Mouse (Mus musculus) gastrocnemius, adult 2 months (tissue): ENCODE results near the gene Btbd9. TPM values are rescaled to one million over a fixed set of nuclear protein-coding genes. Genes with fewer than 3 reads are reported as not detected.

Source experiments
- DNase-seq: peaks from one replicate; pipeline ENCODE4 v3.0.0; 2022
- H3K27ac ChIP-seq: fragments of 200-600 bp; 2 replicates; pipeline ENCODE4 v1.8.1; 2022; ENCODE audit warnings: mild to moderate bottlenecking
- H3K4me3 ChIP-seq: fragments of 200-600 bp; 2 replicates; pipeline ENCODE4 v1.8.1; 2022; ENCODE audit warnings: mild to moderate bottlenecking, moderate library complexity
- CTCF ChIP-seq: fragments of 200-600 bp; IDR thresholded peaks from 2 replicates; pipeline ENCODE4 v1.8.1; 2022; ENCODE audit warnings: antibody characterized with exemption, mild to moderate bottlenecking, moderate library complexity
- intact Hi-C: fragments of 180-260 bp; cut with DNase I; formaldehyde crosslinking; loops from one replicate; pipeline ENCODE4 v1.15.1; 2025
- total RNA-seq, 2 experiments: library from RNA; stranded (reverse); gene quantifications; 2 replicates each; pipeline ENCODE4 v1.2.3; 2021

The Btbd9 gene
- total RNA-seq, 2 experiments from 2014 or later: 11.9 to 14.7 TPM

DNA sequence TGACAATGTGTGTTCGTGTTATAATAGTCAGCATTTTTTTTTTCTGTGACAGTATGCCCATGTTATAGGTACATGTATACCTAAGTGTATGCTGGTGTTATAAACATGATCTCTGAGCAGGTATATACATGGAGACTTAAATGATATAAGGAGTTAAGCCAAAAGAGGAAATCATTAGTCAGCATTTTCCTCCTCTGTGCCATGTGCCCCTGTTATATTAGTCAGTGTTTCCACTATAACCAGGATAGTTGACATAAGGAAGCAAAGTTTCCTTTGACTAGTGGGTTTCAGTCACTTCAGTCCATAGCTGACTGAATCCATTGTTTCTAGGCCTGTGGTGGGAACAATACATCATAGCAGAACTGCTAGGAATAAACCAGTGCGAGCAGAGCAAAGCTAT, 81.1 kb downstream of the Btbd9 start:
- Histone ChIP-seq H3K4me3 (no peak overlapping the region), H3K27ac (no peak overlapping the region)
- no peak for DNase-seq
- no peak for TF ChIP-seq CTCF
- intact Hi-C loops: no loop called here

DNA sequence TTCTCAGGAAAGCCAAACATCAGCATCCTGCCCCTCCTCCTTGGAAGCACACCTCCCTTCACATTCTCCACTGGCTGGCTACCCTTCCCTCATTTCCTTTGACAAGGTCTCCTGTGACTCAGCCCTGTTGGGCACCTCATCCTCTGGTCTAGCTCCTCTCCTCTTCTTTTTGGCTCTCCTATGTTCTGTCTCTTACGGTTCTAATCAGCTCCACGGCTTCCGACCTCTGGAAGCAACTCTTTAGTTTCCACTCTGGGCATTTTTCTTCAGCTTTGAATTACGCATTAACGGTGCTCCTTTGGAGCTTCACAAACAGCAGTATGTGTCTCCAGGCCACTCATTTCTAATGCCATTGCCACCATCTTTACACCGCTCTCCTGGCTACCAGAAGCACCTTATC, 82.8 kb downstream of the Btbd9 start:
- Histone ChIP-seq H3K4me3 (no peak overlapping the region), H3K27ac (no peak overlapping the region)
- intact Hi-C loops: no loop called here
- no peak for DNase-seq
- no peak for TF ChIP-seq CTCF

DNA sequence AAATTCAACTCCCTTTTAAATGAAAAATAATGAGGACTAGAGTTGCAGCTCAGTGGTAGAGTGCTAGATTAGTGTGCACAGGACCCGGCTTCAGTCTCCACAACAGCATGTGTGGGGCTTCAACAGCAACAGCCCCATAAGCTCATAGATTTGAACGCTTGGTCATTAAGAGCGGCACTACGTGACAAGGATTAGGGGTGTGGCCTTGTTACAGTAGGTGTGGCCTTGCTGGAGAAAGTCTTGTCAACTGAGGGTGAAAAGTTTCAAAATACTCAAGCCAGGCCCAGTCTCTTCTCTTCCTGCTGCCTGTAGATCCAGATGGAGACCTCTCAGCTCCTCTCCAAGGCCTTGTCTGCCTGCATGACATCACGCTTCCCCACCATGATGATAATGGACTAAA, 84.1 kb downstream of the Btbd9 start:
- no peak overlapping the region for H3K27ac ChIP-seq
- DNase-seq: no peak
- intact Hi-C loops: no loop called here
- TF ChIP-seq CTCF: no peak
- no peak overlapping the region for H3K4me3 ChIP-seq

DNA sequence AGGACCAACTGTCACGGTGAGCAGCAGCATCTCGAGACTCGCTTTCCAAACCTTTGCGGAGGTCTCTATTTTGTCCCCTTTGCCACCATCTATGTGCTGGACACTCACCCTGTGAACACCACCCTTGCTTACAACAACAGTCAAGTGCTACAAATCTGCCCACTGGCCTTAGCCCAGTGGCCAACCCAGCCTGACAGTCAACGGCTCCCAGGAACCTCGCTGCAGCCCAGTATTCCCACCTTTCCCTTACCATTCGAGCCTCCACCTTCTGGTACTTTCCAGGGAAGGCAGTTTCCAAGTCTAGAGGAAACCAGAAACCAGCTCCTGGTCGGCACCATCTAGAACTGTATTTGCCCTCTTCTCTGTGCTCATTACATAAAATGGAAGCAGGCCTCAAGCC, 84.7 kb downstream of the Btbd9 start:
- no peak for DNase-seq
- TF ChIP-seq CTCF: no peak
- no peak overlapping the region for H3K4me3 ChIP-seq
- intact Hi-C loops: no loop called here
- H3K27ac ChIP-seq: no peak overlapping the region

DNA sequence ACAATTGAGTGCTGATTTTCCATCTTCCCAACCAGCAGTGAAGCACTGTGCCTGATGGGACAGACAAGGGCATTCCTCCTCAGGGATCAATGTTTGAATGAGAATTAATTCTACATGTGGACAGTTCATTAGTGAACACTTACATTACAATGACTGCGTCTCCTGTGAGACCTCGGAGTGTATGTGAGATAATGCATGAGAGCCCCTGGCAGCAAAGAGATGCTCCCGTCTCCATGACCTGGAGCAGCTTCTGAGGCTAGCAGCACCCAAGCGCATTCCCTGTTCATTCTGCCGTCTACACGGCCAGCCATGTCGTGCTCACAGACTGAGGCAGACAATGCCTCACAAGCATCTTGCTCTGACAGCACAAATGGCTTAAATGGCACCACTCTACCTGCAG, 85.7 kb downstream of the Btbd9 start:
- TF ChIP-seq CTCF: no peak
- Histone ChIP-seq H3K27ac (no peak overlapping the region), H3K4me3 (no peak overlapping the region)
- intact Hi-C loops: no loop called here
- no peak for DNase-seq

DNA sequence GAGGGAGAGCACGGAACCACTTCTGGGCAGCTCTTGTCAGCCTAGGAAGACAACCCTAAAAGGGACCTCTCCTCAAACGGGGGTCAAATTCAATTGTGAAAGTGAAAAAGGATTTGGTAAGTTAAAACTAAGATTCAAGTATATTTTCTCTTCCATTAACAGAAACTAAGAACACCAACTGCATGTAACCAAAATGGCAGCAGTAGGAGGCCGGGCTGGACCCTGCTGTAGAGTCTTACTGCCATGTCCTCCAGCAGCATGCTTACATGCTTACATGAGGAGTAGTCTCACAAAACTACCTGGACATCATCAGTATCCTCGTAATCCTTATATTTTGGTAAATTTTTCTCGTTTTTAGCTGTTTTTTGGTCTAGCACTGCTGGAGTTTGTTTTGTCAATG, 86.2 kb downstream of the Btbd9 start:
- TF ChIP-seq CTCF: no peak
- intact Hi-C loops: no loop called here
- Histone ChIP-seq H3K4me3 (no peak overlapping the region), H3K27ac (no peak overlapping the region)
- no peak for DNase-seq

DNA sequence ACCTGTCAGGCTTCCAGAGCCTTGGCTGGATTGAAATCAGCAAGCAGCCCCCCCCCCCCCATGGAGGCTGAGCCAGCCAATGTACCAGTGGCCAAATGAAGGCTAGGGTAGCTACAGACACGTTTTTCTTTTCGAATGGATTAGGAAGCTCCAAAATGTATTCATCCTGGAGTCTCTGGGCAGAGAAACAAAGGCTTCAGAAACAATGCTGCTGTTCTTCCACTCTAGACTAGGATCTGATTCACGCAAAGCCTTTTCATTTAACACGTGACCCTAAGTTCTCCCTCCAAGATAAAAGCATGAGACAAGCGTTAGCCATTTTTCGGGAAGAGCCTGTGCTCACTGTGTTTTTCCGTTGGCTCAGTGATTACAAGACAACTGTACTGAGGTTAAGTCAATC, 86.7 kb downstream of the Btbd9 start:
- TF ChIP-seq CTCF: no peak
- H3K4me3 ChIP-seq: no peak overlapping the region
- no peak overlapping the region for H3K27ac ChIP-seq
- DNase-seq: no peak
- intact Hi-C loops: no loop called here

DNA sequence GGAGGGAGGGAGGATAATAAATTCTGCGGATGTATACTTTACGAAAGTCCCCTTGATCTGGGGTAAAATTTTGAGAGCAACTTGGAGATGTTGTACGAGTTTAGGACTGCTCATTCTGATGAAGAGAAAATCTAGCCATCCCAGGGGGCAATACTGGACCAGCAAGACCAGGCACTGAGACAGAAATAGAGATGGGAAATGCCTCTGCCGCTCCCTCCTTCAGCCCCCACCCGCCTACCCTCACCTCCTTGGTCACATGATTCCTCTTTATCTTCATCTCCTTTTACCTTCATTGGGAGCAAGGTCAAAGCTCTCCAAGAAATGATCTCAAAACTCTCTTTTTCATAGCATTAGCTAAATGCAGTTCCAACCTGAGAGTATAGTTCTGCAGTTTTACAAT, 88.6 kb downstream of the Btbd9 start:
- H3K4me3 ChIP-seq: no peak overlapping the region
- no peak overlapping the region for H3K27ac ChIP-seq
- no peak for DNase-seq
- TF ChIP-seq CTCF: no peak
- intact Hi-C loops: no loop called here

DNA sequence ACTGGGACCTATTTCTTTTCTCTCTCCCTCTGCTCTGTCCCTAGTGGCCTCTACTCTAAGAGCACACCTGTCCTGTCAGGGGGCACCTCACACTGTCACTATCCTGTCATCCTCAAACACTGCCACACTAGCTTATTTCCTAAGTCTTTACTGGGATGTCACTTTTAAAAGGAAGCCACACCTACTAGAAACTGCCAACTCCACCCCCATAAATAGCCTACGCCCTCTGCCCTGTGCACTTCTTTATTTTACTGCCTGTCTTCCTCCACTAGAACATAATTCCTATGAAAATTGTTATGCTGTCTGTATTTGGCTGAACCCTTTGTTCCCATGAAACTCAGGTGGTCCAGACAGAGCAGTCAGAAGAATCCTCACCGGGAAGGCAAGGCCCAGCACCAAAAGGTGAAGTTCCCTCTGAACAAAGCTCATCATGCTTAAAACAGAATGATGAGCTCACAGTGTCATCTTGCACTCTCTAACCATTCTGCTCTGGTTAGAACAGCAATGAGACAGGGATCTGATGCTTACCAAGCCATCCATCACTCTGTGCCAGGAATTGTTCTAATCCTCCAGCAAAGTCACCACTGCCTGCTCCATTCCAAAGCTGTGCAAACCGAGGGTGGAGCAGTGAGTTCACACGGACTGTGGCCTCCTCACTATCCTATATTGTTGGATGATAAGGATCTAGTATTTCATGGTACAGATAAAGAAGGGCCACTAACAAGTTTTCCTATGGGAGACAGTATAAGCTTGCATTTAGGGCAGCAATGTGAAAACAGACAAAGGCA, 91.0 kb downstream of the Btbd9 start:
- no peak for TF ChIP-seq CTCF
- intact Hi-C loops: no loop called here
- no peak for DNase-seq
- Histone ChIP-seq H3K4me3 (no peak overlapping the region), H3K27ac (no peak overlapping the region)

DNA sequence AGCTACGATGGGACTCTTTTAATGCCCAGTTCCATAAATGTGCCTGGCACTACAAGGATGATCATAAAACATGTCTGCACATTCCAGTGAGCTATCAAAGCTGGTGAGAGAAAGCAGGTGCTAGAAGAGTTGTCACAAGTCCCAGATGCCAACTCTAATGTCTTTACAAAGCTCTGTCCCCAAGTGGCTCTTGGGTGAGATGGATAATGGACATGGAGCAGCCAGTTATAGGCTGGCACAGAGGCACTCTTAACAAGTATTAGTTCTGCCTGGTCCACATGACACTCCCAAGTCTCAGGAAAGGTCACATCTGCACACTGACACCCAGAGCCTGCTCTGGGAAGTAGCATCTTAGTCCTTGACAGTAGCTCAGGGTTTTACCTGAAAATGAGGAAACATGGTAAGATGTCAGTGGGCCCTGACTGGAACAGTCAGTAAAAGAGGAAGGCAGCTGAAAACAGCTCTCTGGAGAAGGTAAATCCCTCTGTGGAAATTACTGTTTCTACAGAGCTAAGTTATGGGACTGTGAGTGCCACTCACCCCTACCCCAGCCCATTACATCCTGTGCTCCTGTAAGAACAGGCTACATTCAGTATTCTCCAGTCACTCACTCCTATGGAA, 91.7 kb downstream of the Btbd9 start:
- Histone ChIP-seq H3K27ac (no peak overlapping the region), H3K4me3 (no peak overlapping the region)
- intact Hi-C loops: loop anchor here (5.0 kb wide), 1 partner anchor 108 kb away; no protein-coding TSS in a partner anchor
- DNase-seq: no peak
- no peak; the same call in 1 of the 2 replicates for TF ChIP-seq CTCF

DNA sequence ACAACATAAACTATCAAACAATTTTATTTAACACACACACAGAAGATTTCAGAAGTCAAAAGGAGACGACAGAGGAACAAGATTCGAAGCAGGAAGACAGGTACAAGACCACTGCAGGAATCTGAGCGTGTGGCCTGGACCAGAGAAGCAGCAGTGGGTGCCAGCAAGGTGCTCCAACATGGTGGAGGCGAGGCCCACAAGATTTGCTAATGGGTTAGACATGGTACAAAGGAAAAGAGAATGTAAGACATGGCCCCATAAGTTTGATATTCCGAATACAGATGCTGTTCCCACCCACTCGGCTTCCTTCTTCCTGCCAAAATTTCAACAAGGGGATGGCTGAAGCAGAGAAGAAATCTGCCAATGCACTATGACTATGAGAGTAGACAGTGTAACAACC, 94.5 kb downstream of the Btbd9 start:
- intact Hi-C loops: loop anchor here (5.0 kb wide), 1 partner anchor 111 kb away; no protein-coding TSS in a partner anchor
- no peak for DNase-seq
- no peak for TF ChIP-seq CTCF

DNA sequence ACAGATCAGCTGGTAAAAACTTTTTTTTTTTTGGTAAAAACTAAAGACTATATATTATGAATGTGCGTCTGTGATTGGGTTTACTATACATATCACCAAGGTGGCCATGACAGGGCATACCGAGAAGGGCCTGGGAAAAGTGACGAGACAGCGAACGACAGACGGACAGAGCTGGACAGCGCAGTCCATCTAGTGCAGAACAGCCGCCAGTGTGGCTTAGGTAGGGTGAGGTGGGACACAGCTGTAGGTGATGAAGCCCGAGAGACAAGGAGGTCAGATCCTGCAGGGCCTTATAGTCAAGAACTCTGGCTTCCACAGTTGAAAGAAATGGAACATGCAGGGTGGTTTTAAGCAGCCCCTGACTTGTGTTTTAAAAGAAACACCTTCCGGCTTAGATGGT, 94.9 kb downstream of the Btbd9 start:
- Histone ChIP-seq H3K4me3 (no peak overlapping the region), H3K27ac (no peak overlapping the region)
- TF ChIP-seq CTCF: no peak
- intact Hi-C loops: loop anchor here (5.0 kb wide), 1 partner anchor 111 kb away; no protein-coding TSS in a partner anchor
- DNase-seq: no peak

More for the DNA sequence above, 94.5 kb downstream of the Btbd9 start:
- Histone ChIP-seq H3K4me3 (no peak overlapping the region), H3K27ac (no peak overlapping the region)

DNA sequence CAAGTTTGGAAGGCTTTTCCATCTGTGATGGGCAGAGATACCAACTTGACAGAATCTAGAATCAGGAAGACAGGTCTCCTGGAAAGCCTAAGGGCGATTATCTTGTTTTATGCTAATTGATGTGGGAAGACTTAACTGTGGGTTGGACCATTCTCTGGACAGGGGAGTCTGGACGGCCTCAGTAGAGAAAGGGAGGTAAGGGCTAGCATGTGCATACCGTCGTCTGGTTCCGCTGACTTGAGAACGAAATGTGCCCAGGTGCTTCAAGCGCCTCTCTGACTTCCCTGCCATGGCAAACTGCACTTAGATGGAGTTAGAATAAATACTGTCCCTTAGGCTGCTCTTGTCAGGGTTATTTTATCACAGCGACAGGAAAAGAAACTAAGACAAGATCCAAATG, 95.9 kb downstream of the Btbd9 start:
- intact Hi-C loops: loop anchor here (5.0 kb wide), 1 partner anchor 112 kb away; no protein-coding TSS in a partner anchor
- DNase-seq: no peak
- Histone ChIP-seq H3K4me3 (no peak overlapping the region), H3K27ac (no peak overlapping the region)
- no peak for TF ChIP-seq CTCF

DNA sequence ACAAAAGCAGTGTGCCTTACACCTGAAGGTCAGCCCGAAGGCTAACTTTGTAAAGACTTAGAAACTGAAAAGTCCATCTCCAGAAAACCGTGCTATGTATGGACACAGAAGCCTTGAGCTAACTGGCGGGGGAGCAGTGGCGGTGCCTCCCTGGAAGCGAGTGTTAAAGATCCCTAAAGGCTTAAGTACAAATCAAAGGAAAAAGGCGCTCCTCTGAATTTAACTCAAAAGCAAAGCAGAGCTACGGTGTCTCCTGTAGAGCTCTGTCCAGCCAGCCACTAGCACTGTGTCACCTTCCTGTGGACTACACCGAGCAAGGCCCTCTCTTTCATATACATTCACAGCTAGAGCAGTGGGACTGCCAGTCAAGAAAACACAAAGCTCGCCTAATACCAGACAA, 98.1 kb downstream of the Btbd9 start:
- no peak overlapping the region for H3K27ac ChIP-seq
- intact Hi-C loops: no loop called here
- DNase-seq: no peak
- no peak for TF ChIP-seq CTCF
- H3K4me3 ChIP-seq: no peak overlapping the region
